Mouse (Mus musculus): ENCODE measurements around the gene Rnf141. TPM values are rescaled to one million over a fixed set of nuclear protein-coding genes. Genes with fewer than 3 reads are reported as not detected.

The Rnf141 gene
- total RNA-seq, 2 experiments from 2014 or later = 46.8 to 76.2 TPM

- no peak for DNase-seq
Observed at GRCm38 (mm10) chr7:110796367-110797051, 47.7 kb downstream of the Rnf141 start.

GRCm38 (mm10) chr7:110794722-110795121, 49.5 kb downstream of the Rnf141 start:
- no peak for DNase-seq

DNA sequence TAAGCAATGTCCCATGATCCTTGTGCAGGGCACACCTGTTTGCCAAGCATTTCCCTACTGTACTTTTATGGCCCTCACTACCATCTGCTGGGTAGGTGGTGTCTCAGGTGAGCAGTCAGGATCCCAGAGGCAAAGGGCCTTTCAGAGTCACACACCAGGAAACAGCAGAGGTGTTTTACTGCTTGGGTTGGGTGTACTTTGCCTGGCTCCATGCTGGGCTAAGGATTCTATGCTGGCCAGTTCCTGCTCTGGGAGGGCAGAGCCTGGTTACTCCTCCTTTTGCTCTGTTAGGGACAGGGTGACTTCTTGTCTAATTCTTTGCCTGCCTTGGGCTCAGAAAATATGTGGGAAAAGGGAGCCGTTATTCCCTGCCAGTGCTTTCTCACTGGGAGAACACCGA, 51.4 kb downstream of the Rnf141 start:
- no peak for DNase-seq

GRCm38 (mm10) chr7:110792201-110792600, 52.1 kb downstream of the Rnf141 start:
- DNase-seq = no peak

GRCm38 (mm10) chr7:110790878-110791277, 53.4 kb downstream of the Rnf141 start:
- DNase-seq = no peak

- DNase-seq = peak in 1 of 2 experiments; percentile 55
Observed at GRCm38 (mm10) chr7:110787310-110787709, 56.9 kb downstream of the Rnf141 start.

DNA sequence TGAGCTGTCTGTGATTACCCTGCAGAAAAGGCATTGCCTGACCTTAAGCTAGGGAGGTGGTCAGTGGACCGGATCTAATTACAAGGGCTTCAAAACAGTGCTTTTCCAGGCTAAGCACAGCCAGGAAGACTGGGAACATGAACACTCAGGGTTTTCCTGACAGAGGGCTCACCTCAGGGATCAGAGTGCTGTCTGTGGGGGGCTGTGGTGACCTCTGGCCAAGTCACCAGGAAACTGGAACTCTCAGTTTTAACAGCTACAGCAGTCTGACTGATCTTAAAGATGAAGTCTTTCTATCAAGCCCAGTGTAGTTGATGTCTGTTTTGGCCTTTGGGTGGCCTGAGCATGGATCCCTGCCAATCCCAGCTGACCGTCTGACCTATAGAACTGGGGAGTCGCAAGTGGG, 58.5 kb downstream of the Rnf141 start:
- DNase-seq = no peak

GRCm38 (mm10) chr7:110784965-110785364, 59.3 kb downstream of the Rnf141 start:
- no peak for DNase-seq

- DNase-seq = peak in 1 of 2 experiments; percentile 28
Observed at GRCm38 (mm10) chr7:110782845-110783478, 61.3 kb downstream of the Rnf141 start.

DNA sequence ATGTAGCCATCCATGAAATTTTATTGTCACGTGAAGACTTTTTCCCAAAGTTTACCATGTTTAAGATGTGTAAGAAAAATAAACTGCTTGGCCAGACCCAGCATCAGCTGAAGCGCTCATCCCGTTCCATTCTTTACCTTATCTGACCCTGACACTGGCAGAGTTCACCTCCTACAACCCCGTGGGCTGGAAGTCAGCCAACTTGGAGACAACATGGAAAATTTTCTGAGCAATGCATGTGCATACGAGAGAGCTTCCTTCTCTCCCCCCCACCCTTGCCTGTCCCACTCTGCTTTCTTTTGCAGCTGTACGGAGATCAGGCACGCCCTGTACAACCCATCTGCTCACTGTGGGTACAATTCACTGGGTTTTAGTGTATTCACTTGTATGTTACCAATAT, 62.1 kb downstream of the Rnf141 start:
- DNase-seq = peak in 1 of 2 experiments; percentile 47

DNA sequence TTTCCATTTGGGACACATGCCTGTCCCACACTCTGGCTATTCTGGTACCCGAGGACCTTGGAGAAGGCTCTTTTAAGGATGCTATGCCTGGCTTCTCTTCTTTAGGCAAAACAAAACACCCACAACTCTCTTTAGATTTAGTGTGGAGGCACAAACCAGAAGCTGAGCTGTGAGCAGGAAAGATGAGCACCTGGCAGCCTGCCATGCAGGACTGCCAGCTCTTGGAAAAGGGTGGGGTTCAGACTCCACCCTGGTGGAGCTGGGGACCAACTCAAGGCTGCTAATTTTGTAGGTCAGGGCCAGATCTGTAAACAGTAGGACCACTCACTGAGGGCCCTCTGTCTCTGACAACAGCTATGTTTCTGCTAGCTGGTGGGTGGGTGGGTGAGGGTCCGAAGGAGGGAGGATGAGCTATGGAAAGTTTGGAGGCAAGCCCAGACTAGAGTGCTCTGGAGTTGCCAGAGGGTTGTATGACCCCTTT, 63.0 kb downstream of the Rnf141 start:
- peak; percentile 49 to 74 for DNase-seq

GRCm38 (mm10) chr7:110780520-110780919, 63.7 kb downstream of the Rnf141 start:
- peak; percentile 59 to 63 for DNase-seq

DNA sequence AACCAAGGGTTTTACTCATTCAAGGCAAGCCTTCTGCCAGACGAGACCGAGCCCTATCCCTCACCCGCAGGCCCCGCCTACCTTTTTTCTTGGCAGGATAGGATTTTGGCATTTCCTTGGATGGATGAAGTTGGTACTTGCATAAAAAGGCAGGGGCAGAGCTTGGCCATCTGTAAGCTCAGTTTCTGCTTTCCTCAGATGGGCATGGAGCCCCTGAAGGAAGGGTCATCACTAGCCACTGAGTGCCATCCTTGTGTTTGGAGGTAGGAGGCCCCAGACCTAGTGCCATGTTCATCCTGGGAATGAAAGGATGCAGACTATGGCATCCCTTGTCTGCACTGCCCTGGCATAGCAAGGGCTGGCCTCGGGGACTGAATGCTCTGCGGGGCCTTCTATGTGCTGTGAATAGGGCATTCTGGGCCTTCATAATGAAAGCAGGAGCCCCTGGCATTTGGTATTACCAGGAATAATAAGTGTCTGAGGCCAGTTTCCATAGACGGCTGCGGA, 64.6 kb downstream of the Rnf141 start:
- peak in 1 of 2 experiments; percentile 37 for DNase-seq

GRCm38 (mm10) chr7:110778933-110779332, 65.3 kb downstream of the Rnf141 start:
- no peak for DNase-seq

- no peak for DNase-seq
Observed at GRCm38 (mm10) chr7:110777146-110778001, 66.9 kb downstream of the Rnf141 start.

DNA sequence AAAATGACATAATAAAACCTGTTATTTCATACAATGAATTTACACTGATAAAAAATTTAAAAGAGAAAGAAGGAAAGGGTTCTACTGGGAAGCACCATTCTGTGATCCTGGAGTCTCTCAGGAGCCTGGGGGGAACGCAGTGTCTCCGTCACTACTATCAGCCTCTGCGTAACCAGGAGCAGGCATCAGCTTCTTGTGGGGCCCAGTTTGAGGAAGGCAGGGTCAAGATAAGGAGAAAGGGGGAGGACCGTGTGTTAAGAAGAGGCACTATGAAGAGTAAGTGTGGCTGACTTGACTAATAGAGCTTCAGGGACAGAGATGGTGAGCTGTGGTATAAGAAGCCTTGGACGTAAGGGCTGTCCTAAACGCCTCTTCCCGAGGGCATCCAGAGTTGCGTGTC, 69.6 kb downstream of the Rnf141 start:
- no peak for DNase-seq

DNA sequence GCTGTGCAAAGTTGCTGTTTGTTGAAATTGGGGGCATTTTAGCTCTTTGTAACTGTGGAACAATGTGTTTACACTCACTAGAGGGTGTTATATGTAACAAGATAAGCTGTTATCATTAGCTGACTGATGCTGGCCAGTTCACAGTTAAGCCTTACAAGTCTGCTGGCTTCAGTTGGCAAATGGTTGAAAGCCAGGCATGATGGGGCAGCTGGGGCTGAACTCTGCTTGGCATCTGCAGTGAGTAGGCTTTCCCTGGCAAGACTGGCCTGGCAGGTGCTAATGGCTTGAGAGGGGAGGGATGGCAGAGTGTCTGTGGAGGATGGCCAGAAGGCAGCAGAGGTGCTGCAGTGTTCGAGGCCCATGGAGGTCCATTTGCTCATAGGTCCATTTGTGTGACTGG, 70.2 kb downstream of the Rnf141 start:
- DNase-seq = peak in 1 of 2 experiments; percentile 40

- peak; percentile 74 to 85 for DNase-seq
Observed at GRCm38 (mm10) chr7:110773204-110774002, 70.9 kb downstream of the Rnf141 start.

DNA sequence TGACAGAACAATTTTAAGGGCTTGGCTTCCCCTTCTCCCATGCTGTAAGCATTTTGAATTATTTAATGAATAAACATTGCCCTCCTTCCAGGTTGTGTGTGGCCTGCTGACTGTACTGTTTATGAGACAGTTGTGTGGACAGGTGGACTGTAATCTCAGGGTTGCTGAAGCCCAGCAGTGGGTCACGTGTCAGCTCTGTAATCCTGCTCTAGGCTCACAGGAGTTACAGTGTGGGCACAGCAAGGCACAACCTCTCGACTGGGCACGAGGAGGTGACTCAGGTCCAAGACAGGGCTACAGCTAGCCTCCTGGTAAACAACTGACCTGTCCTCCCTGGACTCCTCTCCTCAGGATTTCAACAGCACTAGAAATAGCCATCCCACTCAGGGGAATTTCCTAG, 71.9 kb downstream of the Rnf141 start:
- no peak for DNase-seq

- DNase-seq = no peak
Observed at GRCm38 (mm10) chr7:110770949-110771348, 73.3 kb downstream of the Rnf141 start.

GRCm38 (mm10) chr7:110769094-110769493, 75.2 kb downstream of the Rnf141 start:
- DNase-seq = no peak
